Mouse (Mus musculus) E14TG2a.4 (cell line): ENCODE measurements around the gene Strn3.
A peak's percentile ranks its signal among the peaks of the same experiment; 100 is the strongest.
"Not testable (repeated sequence)": the region's sequence is repeated elsewhere in the genome, so short reads cannot be mapped to it uniquely, and the experiment has no call there.

Experiments used
- H3K27me3 ChIP-seq: 2 replicates; pipeline ENCODE4 v1.6.1; 2014; ENCODE audit warnings: low read length, control low read depth; ENCODE audit not compliant: insufficient read depth
- H3K36me3 ChIP-seq: 2 replicates; pipeline ENCODE4 v1.6.1; 2014; ENCODE audit warnings: low read length, control low read depth; ENCODE audit not compliant: insufficient read depth
- H3K4me1 ChIP-seq: replicated peaks from 2 replicates; pipeline ENCODE4 v1.6.1; 2014; ENCODE audit warnings: low read depth, low read length, control low read depth
- H3K4me3 ChIP-seq: replicated peaks from 2 replicates; pipeline ENCODE4 v1.5.1; 2014; ENCODE audit warnings: mild to moderate bottlenecking, low read length
- H3K9me3 ChIP-seq: 2 replicates; pipeline ENCODE4 v1.6.1; 2014; ENCODE audit warnings: low read length, control low read depth
- CTCF ChIP-seq: conservative IDR thresholded peaks from 2 replicates; pipeline ENCODE4 v1.5.1; 2014; ENCODE audit warnings: low read length
- NANOG ChIP-seq: IDR thresholded peaks from 2 replicates; pipeline ENCODE4 v1.6.1; 2014; ENCODE audit warnings: borderline replicate concordance, low read length, mixed read lengths
- POU5F1 ChIP-seq: IDR thresholded peaks from 2 replicates; pipeline ENCODE4 v1.6.1; 2014; ENCODE audit warnings: low read length, borderline replicate concordance

Gene Strn3

GRCm38 (mm10) chr12:51606138-51606537 is 85.6 kb downstream of the Strn3 start:
- H3K4me1 ChIP-seq = peaks cover 2% of the 10 kb centered on the region; the same call in 1 of the 2 replicates
- H3K36me3 ChIP-seq = peaks cover 28% of the 10 kb centered on the region
- no peaks in the 10 kb centered on the region for H3K27me3 ChIP-seq
- no peak overlapping the region for H3K4me3 ChIP-seq
- no peaks in the 10 kb centered on the region for H3K9me3 ChIP-seq
- TF ChIP-seq POU5F1 (no peak), CTCF (no peak)

DNA sequence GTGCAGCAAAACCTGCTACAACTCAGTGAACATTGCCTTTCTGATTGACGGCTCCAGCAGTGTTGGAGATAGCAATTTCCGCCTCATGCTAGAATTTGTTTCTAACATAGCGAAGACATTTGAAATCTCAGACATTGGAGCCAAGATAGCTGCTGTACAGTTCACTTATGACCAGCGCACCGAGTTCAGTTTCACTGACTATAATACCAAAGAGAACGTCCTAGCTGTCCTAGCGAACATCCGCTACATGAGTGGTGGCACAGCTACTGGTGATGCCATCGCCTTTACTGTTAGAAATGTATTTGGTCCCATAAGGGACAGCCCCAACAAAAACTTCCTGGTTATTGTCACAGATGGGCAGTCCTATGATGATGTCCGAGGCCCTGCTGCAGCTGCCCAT is 88.4 kb downstream of the Strn3 start:
- TF ChIP-seq NANOG = no peak
- TF ChIP-seq CTCF = no peak
- TF ChIP-seq POU5F1 = no peak
- no peaks in the 10 kb centered on the region for H3K9me3 ChIP-seq
- peaks cover 8% of the 10 kb centered on the region for H3K36me3 ChIP-seq
- no peak overlapping the region for H3K4me3 ChIP-seq
- H3K27me3 ChIP-seq = no peaks in the 10 kb centered on the region
- H3K4me1 ChIP-seq = no peaks in the 10 kb centered on the region

GRCm38 (mm10) chr12:51594030-51594470 is 97.6 kb downstream of the Strn3 start:
- Histone ChIP-seq H3K4me3 (peak overlapping the region; percentile 85), H3K36me3 (no peaks in the 10 kb centered on the region), H3K27me3 (peaks cover 53% of the 10 kb centered on the region), H3K4me1 (peaks cover 26% of the 10 kb centered on the region), H3K9me3 (0 out of 2 replicates have a peak, but pooled peaks cover 4% of the 10 kb centered on the region)
- TF ChIP-seq CTCF (no peak), POU5F1 (no peak), NANOG (no peak)

DNA sequence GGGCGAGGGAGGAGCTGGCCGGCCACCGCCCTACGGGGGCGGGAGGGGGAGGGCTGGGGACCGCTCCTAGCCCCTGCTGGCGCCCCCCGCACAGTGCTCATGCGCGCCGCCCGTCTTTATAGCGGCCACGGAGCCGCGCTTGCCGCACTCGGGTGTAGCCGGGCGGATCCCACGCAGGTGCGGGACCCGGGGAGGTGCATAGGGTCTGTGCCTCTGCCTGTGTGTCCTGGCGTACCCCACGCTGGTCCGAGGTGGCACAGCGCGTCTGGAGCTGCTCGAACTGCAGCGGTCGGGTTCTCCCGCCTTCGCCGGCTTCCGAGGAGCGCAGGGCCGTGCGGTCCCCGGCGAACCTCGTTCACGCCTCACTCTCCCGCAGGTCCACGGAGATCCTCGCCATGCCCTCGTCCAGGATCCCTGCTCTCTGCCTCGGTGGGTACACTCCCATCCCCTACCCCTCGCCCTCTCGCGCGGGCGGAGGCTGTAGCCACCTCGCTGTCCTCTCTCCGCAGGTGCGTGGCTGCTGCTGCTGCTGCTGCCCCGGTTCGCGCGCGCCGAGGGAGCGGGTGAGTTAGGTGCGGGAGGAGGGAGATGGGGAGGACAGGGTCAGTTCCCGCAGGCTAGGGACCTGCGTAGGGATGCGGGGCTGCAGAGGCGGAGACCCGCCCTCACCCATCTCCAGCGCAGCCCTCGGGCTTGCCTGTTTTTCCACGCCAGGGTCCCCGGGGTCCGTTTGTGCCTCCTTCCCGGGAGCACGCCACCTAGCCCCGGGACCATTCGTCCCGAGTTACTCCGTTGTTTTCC is 98.3 kb downstream of the Strn3 start, which contains the start of gene Coch:
TSS of gene Coch (plus strand) at position 113 of the 801 bp plus-strand sequence.
- H3K9me3 ChIP-seq = 0 out of 2 replicates have a peak, but pooled peaks cover 4% of the 10 kb centered on the region
- H3K4me3 ChIP-seq = peak within 1 kb of the TSS; percentile 85
- H3K4me1 ChIP-seq = peaks cover 26% of the 10 kb centered on the region
- TF ChIP-seq NANOG (no peak), CTCF (no peak), POU5F1 (no peak)
- peaks cover 53% of the 10 kb centered on the region for H3K27me3 ChIP-seq
- H3K36me3 ChIP-seq = no peaks in the 10 kb centered on the region

DNA sequence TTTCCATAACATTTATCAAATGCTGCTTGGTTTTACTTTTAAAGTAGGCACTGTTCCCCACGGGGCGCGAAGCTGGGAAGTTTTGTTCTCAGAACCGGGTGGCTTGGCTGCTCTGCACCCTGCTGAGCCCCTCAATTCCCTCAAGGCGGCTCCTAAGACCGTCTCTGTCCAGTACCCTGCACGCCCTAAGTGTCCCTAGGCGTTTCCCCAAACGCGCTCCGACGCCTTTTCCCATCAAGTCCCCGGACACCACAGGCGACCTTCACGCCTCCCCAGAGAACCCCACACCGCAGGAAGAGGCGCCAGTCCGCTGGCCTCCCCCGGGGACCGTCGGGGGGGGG is 98.8 kb downstream of the Strn3 start:
- H3K9me3 ChIP-seq = 0 out of 2 replicates have a peak, but pooled peaks cover 4% of the 10 kb centered on the region
- TF ChIP-seq CTCF (no peak), NANOG (no peak), POU5F1 (no peak)
- H3K4me1 ChIP-seq = peaks cover 26% of the 10 kb centered on the region

GRCm38 (mm10) chr12:51591921-51592320 is 99.8 kb downstream of the Strn3 start:
- Histone ChIP-seq H3K4me1 (peaks cover 26% of the 10 kb centered on the region), H3K9me3 (0 out of 2 replicates have a peak, but pooled peaks cover 4% of the 10 kb centered on the region), H3K4me3 (no peak overlapping the region), H3K27me3 (peaks cover 53% of the 10 kb centered on the region), H3K36me3 (no peaks in the 10 kb centered on the region)
- TF ChIP-seq POU5F1 (no peak), CTCF (no peak), NANOG (no peak)

More for the DNA sequence above, 98.8 kb downstream of the Strn3 start:
- H3K27me3 ChIP-seq = peaks cover 53% of the 10 kb centered on the region
- no peaks in the 10 kb centered on the region for H3K36me3 ChIP-seq
- H3K4me3 ChIP-seq = peak overlapping the region; percentile 85

DNA sequence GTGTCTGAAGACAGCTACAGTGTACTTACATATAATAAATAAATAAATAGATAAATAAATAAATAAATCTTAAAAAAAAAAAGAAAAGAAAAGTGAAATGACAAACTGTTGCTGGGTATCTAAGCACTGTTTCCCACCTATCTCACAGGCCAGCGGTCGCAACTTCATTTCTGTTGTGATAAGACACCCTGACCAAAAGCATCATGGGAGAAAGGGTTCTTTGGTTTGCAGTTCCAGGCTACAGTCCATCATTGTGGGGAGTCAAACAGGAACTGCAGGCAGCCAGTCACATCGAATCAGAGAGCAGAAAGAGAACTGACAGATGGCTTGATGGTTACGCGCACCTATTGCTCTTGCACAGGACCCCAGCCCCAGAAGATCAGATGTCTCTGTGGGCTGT is 102.4 kb downstream of the Strn3 start:
- peaks cover 31% of the 10 kb centered on the region for H3K27me3 ChIP-seq
- TF ChIP-seq POU5F1 (no peak), CTCF (no peak), NANOG (no peak)
- H3K4me3 ChIP-seq = no peak overlapping the region
- peaks cover 16% of the 10 kb centered on the region for H3K4me1 ChIP-seq
- H3K9me3 ChIP-seq = 0 out of 2 replicates have a peak, but pooled peaks cover 4% of the 10 kb centered on the region
- H3K36me3 ChIP-seq = no peaks in the 10 kb centered on the region

DNA sequence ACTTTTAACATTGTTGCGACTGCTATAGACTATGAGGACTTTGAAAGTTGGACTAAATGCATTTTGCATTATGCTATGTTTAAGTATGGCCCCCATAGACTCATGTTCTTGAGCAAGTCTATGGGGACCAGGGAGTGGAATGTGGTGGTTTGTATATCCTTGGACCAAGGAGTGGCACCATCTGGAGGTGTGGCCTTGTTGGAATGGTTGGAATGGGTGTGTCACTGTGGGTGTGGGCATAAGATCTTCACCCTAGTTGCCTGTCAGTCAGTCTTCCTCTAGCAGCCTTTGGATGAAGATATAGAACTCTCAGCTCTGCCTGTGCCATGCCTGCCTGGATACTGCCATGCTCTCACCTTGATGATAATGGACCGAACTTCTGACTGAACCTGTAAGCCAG is 113.9 kb downstream of the Strn3 start:
- not testable (repeated sequence) for H3K4me1 ChIP-seq, H3K27me3 ChIP-seq, H3K36me3 ChIP-seq, H3K4me3 ChIP-seq, H3K9me3 ChIP-seq

GRCm38 (mm10) chr12:51572651-51573050 is 119.0 kb downstream of the Strn3 start:
- H3K4me3 ChIP-seq = no peak overlapping the region
- no peaks in the 10 kb centered on the region for H3K9me3 ChIP-seq
- no peaks in the 10 kb centered on the region for H3K36me3 ChIP-seq
- peaks cover 9% of the 10 kb centered on the region for H3K4me1 ChIP-seq
- H3K27me3 ChIP-seq = no peaks in the 10 kb centered on the region
- no peak for TF ChIP-seq POU5F1
- TF ChIP-seq NANOG = no peak
- TF ChIP-seq CTCF = no peak
